20 mouse cellular contexts compared by ENCODE assay signal in genomic region chr1:151516871-151517270, GRCm38 (mm10). TPM values are rescaled to one million over a fixed set of nuclear protein-coding genes. Genes with fewer than 3 reads are reported as not detected.
A peak's percentile ranks its signal among the peaks of the same experiment; 100 is the strongest.
DNase-seq lines count a peak whose midpoint lies in the region; ATAC-seq and TF ChIP-seq lines count a peak whose summit lies in the region.
"Had no signal": no experiment of that assay in that cellular context is flagged by ENCODE, and none has a peak within 500 bp of the region (broad histone marks: within the 10 kb centered on the region; RNA-seq: fewer than 3 reads in every experiment).

No protein-coding gene starts in this region.

- no peak for TF ChIP-seq CTCF in testis, adult 2 months (IDR thresholded peaks at IDR 0.05; ENCODE audit: control insufficient read depth, insufficient read depth, insufficient replicate concordance, low read depth, low read length)

- H3K4me3 ChIP-seq in testis, adult 2 months (ENCODE audit: control insufficient read depth, low read depth, low read length): peak overlapping the region; percentile 21
- H3K4me3 ChIP-seq in hindbrain, embryonic 14.5 days (replicated peaks; ENCODE audit: low read length): no peak overlapping the region
- H3K4me3 ChIP-seq: embryonic facial prominence, embryonic 10.5 days; embryonic facial prominence, embryonic 12.5 days; forebrain, embryonic 13.5 days; forebrain, embryonic 15.5 days had no signal

- no peak for TF ChIP-seq POLR2A in testis, adult 2 months (IDR thresholded peaks at IDR 0.05; ENCODE audit: control insufficient read depth, low read depth, low read length)

- no peaks in the 10 kb centered on the region for H3K4me1 ChIP-seq in testis, adult 2 months (ENCODE audit: control insufficient read depth, insufficient read depth, low read length)
- no peaks in the 10 kb centered on the region for H3K4me1 ChIP-seq in hindbrain, embryonic 14.5 days (replicated peaks; ENCODE audit: control insufficient read depth, insufficient read depth, low read length)
- H3K4me1 ChIP-seq: embryonic facial prominence, embryonic 10.5 days; embryonic facial prominence, embryonic 12.5 days; forebrain, embryonic 13.5 days; forebrain, embryonic 15.5 days had no signal

- H3K4me2 ChIP-seq in hindbrain, embryonic 14.5 days (replicated peaks): no peak overlapping the region
- H3K4me2 ChIP-seq: embryonic facial prominence, embryonic 12.5 days; forebrain, embryonic 13.5 days; forebrain, embryonic 15.5 days had no signal

- no peak for ATAC-seq in hindbrain, embryonic 14.5 days (ENCODE audit: low FRiP score)
- ATAC-seq: CD4-positive, CD25-positive, alpha-beta regulatory T cell, adult 4 months; forebrain, embryonic 13.5 days; forebrain, embryonic 15.5 days; forebrain, postnatal 0 days had no signal

- H3K9ac ChIP-seq in hindbrain, embryonic 14.5 days: no peak overlapping the region
- H3K9ac ChIP-seq: embryonic facial prominence, embryonic 12.5 days; forebrain, embryonic 13.5 days; forebrain, embryonic 15.5 days; forebrain, postnatal 0 days had no signal

- no peaks in the 10 kb centered on the region for H3K9me3 ChIP-seq in hindbrain, embryonic 14.5 days (ENCODE audit: control insufficient read depth, low read length)
- H3K9me3 ChIP-seq: embryonic facial prominence, embryonic 10.5 days; embryonic facial prominence, embryonic 12.5 days; forebrain, embryonic 13.5 days; forebrain, embryonic 15.5 days had no signal

- peak overlapping the region; percentile 39; the same call in 1 of the 2 replicates for H3K27ac ChIP-seq in testis, adult 2 months (ENCODE audit: control insufficient read depth, insufficient read depth, low read depth, low read length)
- H3K27ac ChIP-seq in hindbrain, embryonic 14.5 days: no peak overlapping the region
- H3K27ac ChIP-seq: embryonic facial prominence, embryonic 10.5 days; embryonic facial prominence, embryonic 12.5 days; forebrain, embryonic 13.5 days; forebrain, embryonic 15.5 days had no signal

- H3K27me3 ChIP-seq in testis, adult 2 months (ENCODE audit: control insufficient read depth, insufficient read depth, low read length): no peaks in the 10 kb centered on the region
- no peaks in the 10 kb centered on the region for H3K27me3 ChIP-seq in hindbrain, embryonic 14.5 days (ENCODE audit: control insufficient read depth, insufficient read depth, low read length)
- H3K27me3 ChIP-seq: CH12.LX; embryonic facial prominence, embryonic 12.5 days; forebrain, embryonic 13.5 days; forebrain, embryonic 15.5 days had no signal

- peak; percentile 37 to 83 for DNase-seq in adrenal gland, adult (ENCODE audit: inconsistent age in 2 of 2, low spot score in 1 of 2)
- no peak for DNase-seq in adrenal gland, adult 8-10 months
- DNase-seq in adrenal gland, postnatal 10 days: peak; percentile 17
- DNase-seq in adrenal gland, postnatal 25 days: no peak
- DNase-seq in testis, postnatal 14 days (ENCODE audit: low spot score): no peak
- peak; percentile 14 to 44 for DNase-seq in adrenal gland, postnatal 36 days
- DNase-seq in hindbrain, embryonic 14.5 days (ENCODE audit: low spot score): no peak
- DNase-seq: B cell, adult 2 months; cerebellum, adult 11-12 months; cerebellum, adult 2 months; cerebellum, adult 9-10 months; cerebellum, postnatal 25 days; forebrain, postnatal 0 days had no signal

- 95% methylated on average over 3 of the region's 3 CpGs for WGBS in hindbrain, embryonic 14.5 days

- H3K36me3 ChIP-seq in testis, adult 2 months (ENCODE audit: control insufficient read depth, insufficient read depth, low read length): no peaks in the 10 kb centered on the region
- H3K36me3 ChIP-seq in hindbrain, embryonic 14.5 days (replicated peaks; ENCODE audit: control insufficient read depth, insufficient read depth): no peaks in the 10 kb centered on the region
- H3K36me3 ChIP-seq: embryonic facial prominence, embryonic 10.5 days; embryonic facial prominence, embryonic 12.5 days; forebrain, embryonic 15.5 days had no signal

RNA-seq across cellular contexts. Expression of gene Rnf2, which starts 16.1 kb away (rescaled TPM):
- 10 to 100 TPM; 52.6 to 72.0 (median 55.3) TPM for total RNA-seq in adrenal gland, adult 8-10 months (2022)
- 10 to 100 TPM; 49.1 to 59.8 TPM for total RNA-seq in adrenal gland, postnatal 10 days (2021)
- 57.3 and 59.0 TPM in 2 replicates for total RNA-seq in adrenal gland, postnatal 25 days (2021)
- 39.9 and 42.6 TPM in 2 replicates for polyA plus RNA-seq in testis, adult 2 months (2012; rRNA removed)
- total RNA-seq in adrenal gland, postnatal 36 days (2021): 10 to 100 TPM; 65.2 to 79.0 TPM
- 117 and 124 TPM in 2 replicates for polyA plus RNA-seq in hindbrain, embryonic 14.5 days (2014; fragmentation: Nextera tagmentation; extraction: Ambion mirVana)

RNA-seq across cellular contexts. Expression of gene Fam129a, which starts 54.1 kb away (rescaled TPM):
- 100 to 1,000 TPM in 2 of 4 experiments, 10 to 100 TPM in 2; 83.7 to 130 (median 96.0) TPM for total RNA-seq in adrenal gland, adult 8-10 months (2022)
- 10 to 100 TPM; 47.8 to 80.8 TPM for total RNA-seq in adrenal gland, postnatal 10 days (2021)
- total RNA-seq in adrenal gland, postnatal 25 days (2021): 85.1 and 93.9 TPM in 2 replicates
- 7.8 and 8.8 TPM in 2 replicates for polyA plus RNA-seq in testis, adult 2 months (2012; rRNA removed)
- total RNA-seq in adrenal gland, postnatal 36 days (2021): 100 to 1,000 TPM; 108 to 202 TPM
- 0.90 and 0.99 TPM in 2 replicates for polyA plus RNA-seq in hindbrain, embryonic 14.5 days (2014; fragmentation: Nextera tagmentation; extraction: Ambion mirVana)

Comparison
In these comparisons a context has a peak if more than half of its experiments do, and no peak if none do; other contexts are left out.
1. DNase-seq: peak in adrenal gland, adult (2 of 2), adrenal gland, postnatal 10 days (single experiment) and adrenal gland, postnatal 36 days (2 of 2); none in adrenal gland, adult 8-10 months (single experiment), adrenal gland, postnatal 25 days (single experiment), testis, postnatal 14 days (single experiment) and hindbrain, embryonic 14.5 days (single experiment).